Mouse (Mus musculus) 3T3-L1 (cell line): ENCODE measurements around the gene Arid3a.
A peak's percentile ranks its signal among the peaks of the same experiment; 100 is the strongest.

Experiments used
- DNase-seq: peaks from one replicate; pipeline ENCODE4 v3.0.0-alpha.2; 2015; ENCODE audit warnings: low read depth, low spot score

The Arid3a gene

GRCm38 (mm10) chr10:79927324-79928029 lies 634 bp downstream of the Arid3a start:
- DNase-seq = peak; percentile 49

GRCm38 (mm10) chr10:79928030-79928694 lies 1.3 kb downstream of the Arid3a start:
- peak; percentile 40 for DNase-seq

- no peak for DNase-seq
These were observed 2.3 kb downstream of the Arid3a start for GRCm38 (mm10) chr10:79928907-79929701.

- DNase-seq = no peak
These were observed 3.4 kb downstream of the Arid3a start for GRCm38 (mm10) chr10:79929967-79930825.

- DNase-seq = no peak
These were observed 4.0 kb downstream of the Arid3a start for GRCm38 (mm10) chr10:79930826-79931186.

GRCm38 (mm10) chr10:79931797-79932196 lies 5.0 kb downstream of the Arid3a start:
- DNase-seq = no peak

GRCm38 (mm10) chr10:79932736-79933135 lies 5.9 kb downstream of the Arid3a start:
- peak; percentile 83 for DNase-seq

- DNase-seq = no peak
These were observed 6.4 kb downstream of the Arid3a start for GRCm38 (mm10) chr10:79933145-79933679.

GRCm38 (mm10) chr10:79933861-79934260 lies 7.0 kb downstream of the Arid3a start:
- DNase-seq = no peak

- peak; percentile 47 for DNase-seq
These were observed 7.5 kb downstream of the Arid3a start for GRCm38 (mm10) chr10:79934272-79934721.

GRCm38 (mm10) chr10:79934794-79935569 lies 8.1 kb downstream of the Arid3a start:
- DNase-seq = no peak

GRCm38 (mm10) chr10:79936284-79936910 lies 9.6 kb downstream of the Arid3a start:
- DNase-seq = no peak

GRCm38 (mm10) chr10:79936911-79937441 lies 10.1 kb downstream of the Arid3a start:
- no peak for DNase-seq

GRCm38 (mm10) chr10:79937775-79938526 lies 11.1 kb downstream of the Arid3a start:
- no peak for DNase-seq

GRCm38 (mm10) chr10:79940749-79941148 lies 13.9 kb downstream of the Arid3a start:
- no peak for DNase-seq

- DNase-seq = no peak
These were observed 16.1 kb downstream of the Arid3a start for GRCm38 (mm10) chr10:79942988-79943387.

GRCm38 (mm10) chr10:79943471-79943901 lies 16.6 kb downstream of the Arid3a start:
- no peak for DNase-seq

- no peak for DNase-seq
These were observed 18.8 kb downstream of the Arid3a start for GRCm38 (mm10) chr10:79945507-79946234.
